Mouse (Mus musculus) gastrocnemius, postnatal 14 days (tissue): ENCODE results near the gene Sf3b2. TPM values are rescaled to one million over a fixed set of nuclear protein-coding genes. Genes with fewer than 3 reads are reported as not detected.

ENCODE experiments used
- DNase-seq: peaks from one replicate; pipeline ENCODE4 v3.0.0; 2021; ENCODE audit warnings: mixed read lengths
- intact Hi-C: fragments of 180-260 bp; cut with DNase I; formaldehyde crosslinking; loops from one replicate; pipeline ENCODE4 v1.15.1; 2025; ENCODE audit warnings: low total_unique reads
- long read RNA-seq, 2 experiments: library from polyadenylated mRNA; stranded (forward); transcript quantifications; one replicate each; pipeline ENCODE4 v2.0.0; 2021
- total RNA-seq, 2 experiments: library from RNA; stranded (reverse); gene quantifications; 2 replicates each; pipeline ENCODE4 v1.2.3; 2021

Gene Sf3b2
- total RNA-seq = 10 to 100 TPM; 72.1 to 72.6 TPM
- long read RNA-seq, experiment 1, transcript Sf3b2-201 (21 exons, 3,222 nt) = major isoform, 97 of 134 reads
- long read RNA-seq, experiment 1, partial matches to known transcripts = 21 of 134 reads
- long read RNA-seq, experiment 1, other reads (novel, unspliced or antisense) = 14 of 134 reads
- long read RNA-seq, experiment 2, transcript Sf3b2-201 (21 exons, 3,222 nt) = major isoform, 152 of 194 reads
- long read RNA-seq, experiment 2, partial matches to known transcripts = 23 of 194 reads
- long read RNA-seq, experiment 2, other reads (novel, unspliced or antisense) = 17 of 194 reads

- DNase-seq = peak; percentile 99
- intact Hi-C loops = no loop called here
Observed at GRCm38 (mm10) chr19:5294972-5295735, at the start of gene Sf3b2. Gene Sf3b2, minus strand, starts transcription at chr19:5295455.

GRCm38 (mm10) chr19:5341360-5341759 is 46.1 kb upstream of the Sf3b2 start:
- intact Hi-C loops = loop anchor here (10.0 kb wide), 1 partner anchor 147 kb away; no protein-coding TSS in a partner anchor
- DNase-seq = no peak

GRCm38 (mm10) chr19:5337975-5338374 is 42.7 kb upstream of the Sf3b2 start:
- peak; percentile 77 for DNase-seq
- intact Hi-C loops = no loop called here

GRCm38 (mm10) chr19:5335441-5335840 is 40.2 kb upstream of the Sf3b2 start, which contains the start of gene Catsper1:
Gene Catsper1, plus strand, starts transcription at chr19:5335741.
- intact Hi-C loops = no loop called here
- DNase-seq = no peak

- DNase-seq = no peak
- intact Hi-C loops = no loop called here
Observed at GRCm38 (mm10) chr19:5334741-5335140, 39.5 kb upstream of the Sf3b2 start.

GRCm38 (mm10) chr19:5327970-5328369 is 32.7 kb upstream of the Sf3b2 start:
- no peak for DNase-seq
- intact Hi-C loops = no loop called here

- intact Hi-C loops = no loop called here
- no peak for DNase-seq
Observed at GRCm38 (mm10) chr19:5323801-5324200, 28.5 kb upstream of the Sf3b2 start.

GRCm38 (mm10) chr19:5313189-5313588 is 17.9 kb upstream of the Sf3b2 start:
- intact Hi-C loops = no loop called here
- DNase-seq = no peak

GRCm38 (mm10) chr19:5309025-5309424 is 13.8 kb upstream of the Sf3b2 start:
- intact Hi-C loops = no loop called here

GRCm38 (mm10) chr19:5306968-5307734 is 11.9 kb upstream of the Sf3b2 start:
- DNase-seq = peak; percentile 27
- intact Hi-C loops = no loop called here

More at GRCm38 (mm10) chr19:5309025-5309424, 13.8 kb upstream of the Sf3b2 start:
- DNase-seq = no peak

GRCm38 (mm10) chr19:5306279-5306678 is 11.0 kb upstream of the Sf3b2 start:
- intact Hi-C loops = no loop called here
- no peak for DNase-seq

GRCm38 (mm10) chr19:5302455-5302854 is 7.2 kb upstream of the Sf3b2 start:
- peak; percentile 45 for DNase-seq

GRCm38 (mm10) chr19:5300588-5300987 is 5.3 kb upstream of the Sf3b2 start:
- intact Hi-C loops = no loop called here

More at GRCm38 (mm10) chr19:5302455-5302854, 7.2 kb upstream of the Sf3b2 start:
- intact Hi-C loops = no loop called here

GRCm38 (mm10) chr19:5297903-5298800 is 2.9 kb upstream of the Sf3b2 start, which contains the start of gene Gal3st3:
Gene Gal3st3, plus strand, starts transcription at chr19:5298331.
- intact Hi-C loops = no loop called here
- DNase-seq = no peak

More at GRCm38 (mm10) chr19:5300588-5300987, 5.3 kb upstream of the Sf3b2 start:
- no peak for DNase-seq

- intact Hi-C loops = no loop called here
- no peak for DNase-seq
Observed at GRCm38 (mm10) chr19:5296630-5297029, 1.4 kb upstream of the Sf3b2 start.

GRCm38 (mm10) chr19:5295736-5296075 is 451 bp upstream of the Sf3b2 start:
- DNase-seq = peak; percentile 34
- intact Hi-C loops = no loop called here

GRCm38 (mm10) chr19:5278381-5278780 is 16.9 kb downstream of the Sf3b2 start:
- intact Hi-C loops = no loop called here

GRCm38 (mm10) chr19:5277140-5277539 is 18.1 kb downstream of the Sf3b2 start:
- intact Hi-C loops = no loop called here
- DNase-seq = no peak

More at GRCm38 (mm10) chr19:5278381-5278780, 16.9 kb downstream of the Sf3b2 start:
- no peak for DNase-seq

- DNase-seq = no peak
- intact Hi-C loops = no loop called here
Observed at GRCm38 (mm10) chr19:5276531-5276930, 18.7 kb downstream of the Sf3b2 start.
